Mouse (Mus musculus): ENCODE measurements around the gene Galnt2. TPM values are rescaled to one million over a fixed set of nuclear protein-coding genes. Genes with fewer than 3 reads are reported as not detected.
A peak's percentile ranks its signal among the peaks of the same experiment; 100 is the strongest.

Galnt2 gene
- total RNA-seq (2021) = 10 to 100 TPM; 53.0 to 58.8 TPM
- long read RNA-seq, experiment 1, full-length matches to known transcripts = 65 of 70 reads
- long read RNA-seq, experiment 1, partial matches to known transcripts = 0 of 70 reads
- long read RNA-seq, experiment 1, other reads (novel, unspliced or antisense) = 5 of 70 reads
- long read RNA-seq, experiment 2, full-length matches to known transcripts = 68 of 85 reads
- long read RNA-seq, experiment 2, partial matches to known transcripts = 6 of 85 reads
- long read RNA-seq, experiment 2, other reads (novel, unspliced or antisense) = 11 of 85 reads

GRCm38 (mm10) chr8:124231176-124231484 is at the start of gene Galnt2:
Galnt2 (plus strand) TSS chr8:124231391.
- intact Hi-C loops (cut with DNase I) = loop anchor here (5.0 kb wide), 2 partner anchors 91 to 154 kb away; no protein-coding TSS in a partner anchor
- no peak for TF ChIP-seq CTCF (IDR thresholded peaks at IDR 0.05)
- Histone ChIP-seq H3K27ac (peak within 1 kb of the TSS; percentile 84), H3K4me3 (peak within 1 kb of the TSS; percentile 77)
- peak; percentile 94 for DNase-seq (ENCODE audit: extremely low spot score in 1 of 2, low spot score in 2 of 2)

DNA sequence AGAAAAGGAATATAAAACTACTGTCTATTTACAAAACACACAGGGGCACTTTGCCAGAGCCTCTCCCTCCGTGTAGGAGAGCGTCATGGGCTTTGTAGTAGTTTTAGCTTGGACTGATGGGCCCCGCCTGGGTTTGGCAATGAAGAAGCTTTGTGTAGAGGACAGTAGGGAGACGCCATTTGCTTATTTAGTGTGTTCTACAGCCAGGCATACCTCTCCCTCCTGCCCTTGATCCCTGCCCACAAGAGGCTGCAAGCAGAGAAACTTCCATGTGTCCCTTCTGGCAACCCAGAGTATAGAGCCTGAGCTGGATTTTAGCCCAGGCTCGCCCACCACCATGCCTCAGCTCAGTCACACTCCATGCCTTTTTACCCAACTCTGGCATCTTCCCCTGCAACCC is 49.4 kb upstream of the Galnt2 start:
- intact Hi-C loops (cut with DNase I) = loop anchor here (2.0 to 5.0 kb wide), 2 partner anchors 99 to 141 kb away; no protein-coding TSS in a partner anchor
- Histone ChIP-seq H3K4me3 (no peak overlapping the region), H3K27ac (no peak overlapping the region)
- no peak for DNase-seq (ENCODE audit: extremely low spot score in 1 of 2, low spot score in 2 of 2)
- no peak for TF ChIP-seq CTCF (IDR thresholded peaks at IDR 0.05)

GRCm38 (mm10) chr8:124182224-124182623 is 49.0 kb upstream of the Galnt2 start:
- intact Hi-C loops (cut with DNase I) = loop anchor here (2.0 to 5.0 kb wide), 2 partner anchors 99 to 140 kb away; no protein-coding TSS in a partner anchor
- peak in 1 of 2 experiments; percentile 30 for DNase-seq (ENCODE audit: extremely low spot score in 1 of 2, low spot score in 2 of 2)
- no peak overlapping the region for H3K4me3 ChIP-seq
- TF ChIP-seq CTCF (IDR thresholded peaks at IDR 0.05) = no peak
- no peak overlapping the region for H3K27ac ChIP-seq

DNA sequence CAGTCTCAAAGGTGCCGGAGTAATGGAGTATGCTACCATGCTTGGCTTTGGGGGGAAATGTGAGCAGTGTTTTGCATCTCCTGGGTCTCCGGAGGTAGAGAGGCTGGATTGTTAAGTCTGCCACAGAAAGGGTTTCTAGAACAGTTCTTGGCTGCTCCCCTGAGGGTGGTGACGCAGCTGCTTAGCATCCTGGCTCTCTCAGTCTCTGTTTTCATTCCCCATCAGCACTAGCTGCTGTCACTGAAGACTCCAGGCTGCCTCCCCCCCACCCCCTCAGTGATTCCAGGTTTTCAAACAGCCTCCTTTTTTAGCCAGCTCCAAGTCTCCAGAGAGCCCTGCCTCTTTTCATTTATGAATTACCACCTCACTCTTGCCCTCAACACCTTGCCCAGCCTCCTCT is 47.1 kb upstream of the Galnt2 start:
- no peak for TF ChIP-seq CTCF (IDR thresholded peaks at IDR 0.05)
- H3K27ac ChIP-seq = no peak overlapping the region
- H3K4me3 ChIP-seq = no peak overlapping the region
- DNase-seq (ENCODE audit: extremely low spot score in 1 of 2, low spot score in 2 of 2) = peak in 1 of 2 experiments; percentile 30
- intact Hi-C loops (cut with DNase I) = loop anchor here (5.0 kb wide), 1 partner anchor 138 kb away; no protein-coding TSS in a partner anchor

- Histone ChIP-seq H3K4me3 (no peak overlapping the region), H3K27ac (no peak overlapping the region)
- intact Hi-C loops (cut with DNase I) = loop anchor here (5.0 kb wide), 1 partner anchor 138 kb away; no protein-coding TSS in a partner anchor
- no peak for DNase-seq (ENCODE audit: extremely low spot score in 1 of 2, low spot score in 2 of 2)
- no peak; the same call in 1 of the 2 replicates for TF ChIP-seq CTCF (IDR thresholded peaks at IDR 0.05)
Measured at GRCm38 (mm10) chr8:124184507-124184906, 46.7 kb upstream of the Galnt2 start.

GRCm38 (mm10) chr8:124185081-124185480 is 46.1 kb upstream of the Galnt2 start:
- H3K27ac ChIP-seq = no peak overlapping the region
- no peak for DNase-seq (ENCODE audit: extremely low spot score in 1 of 2, low spot score in 2 of 2)

GRCm38 (mm10) chr8:124190388-124190787 is 40.8 kb upstream of the Galnt2 start:
- no peak overlapping the region for H3K27ac ChIP-seq
- H3K4me3 ChIP-seq = no peak overlapping the region
- DNase-seq (ENCODE audit: extremely low spot score in 1 of 2, low spot score in 2 of 2) = no peak
- intact Hi-C loops (cut with DNase I) = no loop called here
- TF ChIP-seq CTCF (IDR thresholded peaks at IDR 0.05) = no peak

More at GRCm38 (mm10) chr8:124185081-124185480, 46.1 kb upstream of the Galnt2 start:
- intact Hi-C loops (cut with DNase I) = no loop called here
- no peak for TF ChIP-seq CTCF (IDR thresholded peaks at IDR 0.05)
- no peak overlapping the region for H3K4me3 ChIP-seq

GRCm38 (mm10) chr8:124192242-124192641 is 38.9 kb upstream of the Galnt2 start:
- intact Hi-C loops (cut with DNase I) = no loop called here
- no peak overlapping the region for H3K4me3 ChIP-seq
- TF ChIP-seq CTCF (IDR thresholded peaks at IDR 0.05) = no peak
- DNase-seq (ENCODE audit: extremely low spot score in 1 of 2, low spot score in 2 of 2) = no peak
- H3K27ac ChIP-seq = no peak overlapping the region

GRCm38 (mm10) chr8:124192976-124193375 is 38.2 kb upstream of the Galnt2 start:
- DNase-seq (ENCODE audit: extremely low spot score in 1 of 2, low spot score in 2 of 2) = peak in 1 of 2 experiments; percentile 36
- H3K4me3 ChIP-seq = no peak overlapping the region
- TF ChIP-seq CTCF (IDR thresholded peaks at IDR 0.05) = no peak
- H3K27ac ChIP-seq = no peak overlapping the region
- intact Hi-C loops (cut with DNase I) = no loop called here

- no peak overlapping the region for H3K4me3 ChIP-seq
- intact Hi-C loops (cut with DNase I) = no loop called here
- TF ChIP-seq CTCF (IDR thresholded peaks at IDR 0.05) = no peak
- H3K27ac ChIP-seq = no peak overlapping the region
- DNase-seq (ENCODE audit: extremely low spot score in 1 of 2, low spot score in 2 of 2) = no peak
Measured at GRCm38 (mm10) chr8:124193992-124194391, 37.2 kb upstream of the Galnt2 start.

DNA sequence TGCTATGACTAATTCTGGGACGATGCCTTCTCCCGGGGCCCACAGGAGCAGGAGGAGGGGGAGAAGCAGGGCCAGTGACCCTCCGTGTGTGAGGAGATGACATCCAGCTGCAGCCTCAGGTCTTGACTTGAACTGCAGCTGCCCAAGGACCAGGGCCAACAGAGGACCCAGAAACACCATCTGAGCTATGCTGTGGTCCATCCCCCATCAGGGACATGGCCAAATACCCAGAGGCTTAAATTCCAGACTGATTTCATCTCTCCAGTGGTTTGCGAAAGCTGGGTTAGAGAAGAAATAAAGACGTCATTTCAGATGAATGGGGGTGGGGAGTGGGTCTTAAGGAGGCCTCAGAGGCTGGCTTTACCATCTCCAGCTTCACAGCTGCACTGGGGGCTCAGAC is 35.0 kb upstream of the Galnt2 start:
- no peak for TF ChIP-seq CTCF (IDR thresholded peaks at IDR 0.05)
- no peak for DNase-seq (ENCODE audit: extremely low spot score in 1 of 2, low spot score in 2 of 2)
- intact Hi-C loops (cut with DNase I) = no loop called here
- no peak overlapping the region for H3K4me3 ChIP-seq
- H3K27ac ChIP-seq = no peak overlapping the region

GRCm38 (mm10) chr8:124196797-124197196 is 34.4 kb upstream of the Galnt2 start:
- TF ChIP-seq CTCF (IDR thresholded peaks at IDR 0.05) = no peak

DNA sequence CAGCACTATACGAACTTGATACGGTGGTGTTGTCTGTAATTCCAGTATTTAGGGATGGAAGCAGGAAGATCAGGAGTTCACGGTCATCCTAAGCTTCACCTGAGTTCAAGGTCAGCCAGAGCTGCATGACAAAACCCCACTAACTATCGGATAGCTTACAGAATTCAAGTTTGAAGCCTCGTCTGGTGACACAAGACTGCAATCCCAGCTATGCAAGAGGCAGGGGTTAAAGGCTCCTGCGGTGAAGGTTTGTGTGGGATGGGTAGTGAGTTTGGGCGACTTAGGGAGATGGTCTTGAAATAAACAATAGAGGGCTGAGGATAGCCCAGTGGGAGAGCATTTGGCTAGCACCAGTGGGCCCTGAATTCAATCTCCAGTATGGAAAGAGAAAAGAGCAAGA is 33.0 kb upstream of the Galnt2 start:
- H3K4me3 ChIP-seq = no peak overlapping the region
- no peak for TF ChIP-seq CTCF (IDR thresholded peaks at IDR 0.05)
- intact Hi-C loops (cut with DNase I) = no loop called here
- no peak for DNase-seq (ENCODE audit: extremely low spot score in 1 of 2, low spot score in 2 of 2)
- no peak overlapping the region for H3K27ac ChIP-seq

More at GRCm38 (mm10) chr8:124196797-124197196, 34.4 kb upstream of the Galnt2 start:
- intact Hi-C loops (cut with DNase I) = no loop called here
- Histone ChIP-seq H3K27ac (no peak overlapping the region), H3K4me3 (no peak overlapping the region)
- DNase-seq (ENCODE audit: extremely low spot score in 1 of 2, low spot score in 2 of 2) = no peak
